Mouse (Mus musculus) lung, embryonic 14.5 days (tissue): ENCODE results near the gene Slc24a3. TPM values are rescaled to one million over a fixed set of nuclear protein-coding genes. Genes with fewer than 3 reads are reported as not detected.

Source experiments
- ATAC-seq: fragments of 200-750 bp; cut with Nextera tagmentation; 2 replicates; pipeline ENCODE4 v1.8.0; 2017; ENCODE audit warnings: mild to moderate bottlenecking, moderate TSS enrichment, moderate library complexity; ENCODE audit not compliant: insufficient read depth
- DNase-seq: peaks from one replicate; pipeline ENCODE4 v3.0.0-alpha.2; 2015
- H3K27ac ChIP-seq: fragments of 300-500 bp; sonication (generic); 2 replicates; pipeline ENCODE4 v1.5.1; 2014; ENCODE audit warnings: low read depth, mild to moderate bottlenecking, moderate library complexity
- H3K27me3 ChIP-seq: fragments of 300-500 bp; sonication (generic); 2 replicates; pipeline ENCODE4 v1.6.1; 2014; ENCODE audit warnings: low read length, control low read depth; ENCODE audit not compliant: insufficient read depth
- H3K36me3 ChIP-seq: fragments of 300-500 bp; sonication (generic); 2 replicates; pipeline ENCODE4 v1.6.1; 2014; ENCODE audit warnings: control low read depth; ENCODE audit not compliant: insufficient read depth
- H3K4me1 ChIP-seq: fragments of 300-500 bp; sonication (generic); 2 replicates; pipeline ENCODE4 v1.6.1; 2014; ENCODE audit warnings: antibody characterized with exemption, control low read depth; ENCODE audit not compliant: insufficient read depth
- H3K4me2 ChIP-seq: fragments of 300-500 bp; sonication (generic); 2 replicates; pipeline ENCODE4 v1.6.1; 2014; ENCODE audit warnings: mild to moderate bottlenecking
- H3K4me3 ChIP-seq: fragments of 300-500 bp; sonication (generic); 2 replicates; pipeline ENCODE4 v1.5.1; 2014; ENCODE audit warnings: low read depth, low read length
- H3K9ac ChIP-seq: fragments of 300-500 bp; sonication (generic); 2 replicates; pipeline ENCODE4 v1.6.1; 2014
- H3K9me3 ChIP-seq: fragments of 300-500 bp; sonication (generic); 2 replicates; pipeline ENCODE4 v1.6.1; 2016; ENCODE audit warnings: low read depth, low read length, control low read depth
- CTCF ChIP-seq: IDR thresholded peaks from 2 replicates; pipeline ENCODE4 v1.5.1; 2016; ENCODE audit warnings: antibody characterized with exemption, low read depth
- WGBS: fragments of 180-500 bp; shearing (Covaris S2); extraction: QIAGEN DNeasy Blood & Tissue Kit; methylation state at CpG from one replicate; pipeline ENCODE4 v1.1.7; 2014; 5-methylcytosine and 5-hydroxymethylcytosine counted together
- polyA plus RNA-seq: library from polyadenylated mRNA; unstranded; fragments of >200 nt; fragmentation: Nextera tagmentation; extraction: Ambion mirVana; gene quantifications from 2 replicates; pipeline ENCODE4 v1.2.1, GENCODE M21; 2014

The Slc24a3 gene
- polyA plus RNA-seq, 1 experiment from 2014 or later, result 4.3 TPM

DNA sequence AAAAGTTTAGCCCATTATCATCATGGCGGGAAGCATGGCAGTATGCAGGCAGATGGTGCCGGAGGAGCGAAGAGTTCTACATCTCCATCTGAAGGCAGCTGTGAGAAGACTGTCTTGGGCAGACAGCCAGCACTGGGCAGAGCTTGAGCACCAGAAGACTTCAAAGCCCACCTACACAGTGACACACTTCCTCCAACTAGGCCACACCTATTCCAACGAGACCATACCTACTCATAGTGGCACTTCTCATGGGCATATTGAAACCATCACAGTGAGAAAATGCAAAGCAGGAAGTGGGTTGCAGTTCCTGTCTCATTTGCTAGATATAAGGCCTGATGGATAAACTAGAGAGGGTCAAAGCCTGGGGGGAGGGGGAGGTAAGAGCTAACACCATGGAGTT lies 29.5 kb downstream of the Slc24a3 start:
- H3K36me3 ChIP-seq, result no peaks in the 10 kb centered on the region
- no peaks in the 10 kb centered on the region for H3K4me1 ChIP-seq
- H3K27ac ChIP-seq, result no peak overlapping the region
- no peaks in the 10 kb centered on the region for H3K27me3 ChIP-seq
- 82% methylated on average over 4 of the region's 4 CpGs for WGBS
- ATAC-seq (no peak; the same call in 1 of the 2 replicates), DNase-seq (no peak)
- no peak for TF ChIP-seq CTCF
- H3K4me3 ChIP-seq, result no peak overlapping the region
- no peak overlapping the region for H3K4me2 ChIP-seq
- H3K9ac ChIP-seq, result no peak overlapping the region
- H3K9me3 ChIP-seq, result no peaks in the 10 kb centered on the region

DNA sequence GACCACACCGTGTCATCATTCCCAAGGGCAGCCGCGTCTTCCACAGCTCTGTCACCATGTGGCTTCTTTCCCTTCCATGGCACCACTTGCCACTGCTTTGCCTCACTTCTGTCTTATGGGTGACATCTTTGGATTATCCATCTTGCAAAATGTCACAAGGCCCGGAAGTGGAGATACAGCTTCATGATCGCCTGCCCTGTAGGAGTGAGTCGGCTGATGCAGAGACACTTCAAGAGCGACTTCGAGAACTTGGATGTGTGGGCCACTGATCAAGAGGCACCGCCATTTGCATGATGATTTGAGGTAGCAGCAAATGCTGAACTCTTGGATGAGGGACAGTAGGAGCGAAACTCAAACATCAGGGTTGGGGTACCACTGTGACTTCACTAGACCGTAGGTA lies 46.0 kb downstream of the Slc24a3 start:
- no peaks in the 10 kb centered on the region for H3K27me3 ChIP-seq
- TF ChIP-seq CTCF, result no peak
- no peak for ATAC-seq
- DNase-seq, result no peak
- H3K4me3 ChIP-seq, result no peak overlapping the region
- H3K9ac ChIP-seq, result no peak overlapping the region
- no peaks in the 10 kb centered on the region for H3K36me3 ChIP-seq
- no peaks in the 10 kb centered on the region for H3K4me1 ChIP-seq
- H3K27ac ChIP-seq, result no peak overlapping the region
- WGBS, result 91% methylated on average over 11 of the region's 11 CpGs
- H3K9me3 ChIP-seq, result no peaks in the 10 kb centered on the region
- no peak overlapping the region for H3K4me2 ChIP-seq

DNA sequence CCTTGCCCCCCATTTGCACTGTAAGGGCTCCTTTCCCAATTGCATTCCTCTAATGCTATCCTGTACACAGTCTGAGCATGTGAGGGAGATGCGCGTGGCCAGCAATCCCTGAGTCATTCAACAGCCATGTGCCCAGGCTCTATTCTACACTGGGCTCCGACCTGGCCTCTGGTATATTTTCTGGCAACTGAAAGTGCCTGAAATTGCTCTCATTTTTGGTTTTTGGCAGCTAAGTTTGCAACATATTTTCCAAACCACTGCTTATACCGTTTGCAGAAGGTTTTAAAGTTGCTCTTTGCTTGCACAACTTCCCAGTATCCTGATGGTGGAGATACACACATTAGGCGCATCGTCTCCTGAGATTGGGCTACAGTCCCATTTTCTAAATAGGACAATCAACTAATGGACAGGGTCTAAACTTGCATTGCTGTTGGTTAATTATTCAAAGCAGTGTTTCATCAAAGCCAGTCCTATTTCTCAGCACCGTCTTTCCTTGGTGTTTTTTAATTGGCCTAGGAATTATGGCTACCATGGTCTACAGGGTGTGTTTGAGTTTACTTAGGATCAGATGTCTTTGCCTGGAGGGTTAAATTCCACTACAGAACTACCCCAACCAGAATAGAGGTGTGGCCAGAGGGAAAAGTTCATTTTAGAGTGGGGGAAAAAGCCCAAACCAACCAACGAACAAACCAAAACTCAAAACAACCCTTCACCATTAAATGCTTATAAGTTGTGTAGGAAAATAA lies 46.7 kb downstream of the Slc24a3 start:
- Histone ChIP-seq H3K27me3 (no peaks in the 10 kb centered on the region), H3K27ac (no peak overlapping the region), H3K4me1 (no peaks in the 10 kb centered on the region), H3K4me2 (no peak overlapping the region), H3K9me3 (no peaks in the 10 kb centered on the region), H3K36me3 (no peaks in the 10 kb centered on the region), H3K9ac (no peak overlapping the region), H3K4me3 (no peak overlapping the region)
- DNase-seq (no peak), ATAC-seq (no peak)
- WGBS, result 84% methylated on average over 8 of the region's 8 CpGs
- no peak for TF ChIP-seq CTCF

DNA sequence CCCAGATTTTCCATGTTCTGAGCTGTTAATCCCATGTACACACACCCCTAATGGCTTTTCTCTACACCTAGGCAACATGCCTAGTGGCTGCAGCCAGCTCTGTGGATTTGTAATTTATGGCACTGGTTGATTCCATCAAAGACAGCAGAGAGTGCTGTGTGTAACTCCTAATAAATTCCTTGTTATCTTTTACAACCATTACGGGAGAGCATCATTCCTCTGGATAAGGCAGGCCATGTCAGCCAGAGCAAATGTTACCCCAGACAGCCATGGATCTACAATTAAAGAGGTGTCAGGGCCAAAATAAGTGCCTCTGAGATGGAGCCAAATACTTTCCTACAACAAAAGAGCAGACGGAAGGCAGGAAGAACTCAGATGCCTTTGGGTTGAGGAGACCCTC lies 49.0 kb downstream of the Slc24a3 start:
- Histone ChIP-seq H3K4me2 (no peak overlapping the region), H3K36me3 (no peaks in the 10 kb centered on the region), H3K4me1 (no peaks in the 10 kb centered on the region), H3K27me3 (no peaks in the 10 kb centered on the region), H3K4me3 (no peak overlapping the region), H3K27ac (no peak overlapping the region), H3K9ac (no peak overlapping the region), H3K9me3 (no peaks in the 10 kb centered on the region)
- 49% methylated on average over 2 of the region's 2 CpGs for WGBS
- ATAC-seq (peak; percentile 79), DNase-seq (peak; percentile 50)
- TF ChIP-seq CTCF, result no peak

DNA sequence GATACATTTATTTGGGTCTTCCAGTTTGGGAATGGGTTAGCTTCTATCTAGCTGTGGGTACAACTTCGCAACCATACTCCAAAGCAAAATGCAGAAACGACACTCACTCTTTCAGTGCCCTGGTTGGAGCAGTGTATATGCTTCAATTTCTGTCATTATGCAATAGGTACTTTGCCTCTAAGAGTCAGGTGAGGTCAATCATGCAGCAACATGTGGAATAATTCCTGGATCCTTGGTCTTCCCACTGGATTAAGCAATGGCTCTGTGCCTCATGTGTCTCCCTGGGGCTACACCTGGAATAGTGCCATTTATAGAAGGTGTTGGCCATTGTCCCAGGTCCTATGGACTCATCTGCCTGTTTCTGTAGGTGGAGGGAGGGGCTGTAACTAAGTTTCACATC lies 49.9 kb downstream of the Slc24a3 start:
- no peak for TF ChIP-seq CTCF
- Histone ChIP-seq H3K36me3 (no peaks in the 10 kb centered on the region), H3K9me3 (no peaks in the 10 kb centered on the region), H3K4me2 (no peak overlapping the region), H3K9ac (no peak overlapping the region), H3K4me1 (no peaks in the 10 kb centered on the region), H3K27me3 (no peaks in the 10 kb centered on the region), H3K27ac (no peak overlapping the region), H3K4me3 (no peak overlapping the region)
- DNase-seq (no peak), ATAC-seq (no peak)
- 95% methylated on average over 2 of the region's 2 CpGs for WGBS

DNA sequence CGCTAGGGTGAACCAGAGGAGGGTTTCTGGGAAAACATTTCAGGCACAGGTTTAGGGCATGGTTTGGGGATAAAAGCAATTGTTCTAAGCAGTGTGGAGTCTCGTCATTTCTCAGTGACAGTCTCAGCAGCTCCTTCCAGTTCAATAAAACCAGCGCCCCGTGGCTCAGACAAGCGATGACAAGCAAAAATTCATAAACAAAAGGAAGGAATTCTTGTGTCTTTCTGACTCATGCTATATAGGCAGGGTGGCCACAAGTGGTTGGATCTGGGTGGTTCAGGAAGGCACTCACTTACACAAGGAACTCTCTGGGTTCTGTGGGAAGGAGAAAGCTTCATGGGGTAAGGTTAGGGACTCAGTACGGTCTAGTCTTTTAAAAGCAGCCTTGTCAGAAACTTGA lies 51.7 kb downstream of the Slc24a3 start:
- Histone ChIP-seq H3K27ac (no peak overlapping the region), H3K9ac (no peak overlapping the region), H3K27me3 (no peaks in the 10 kb centered on the region), H3K36me3 (no peaks in the 10 kb centered on the region), H3K9me3 (no peaks in the 10 kb centered on the region), H3K4me2 (no peak overlapping the region), H3K4me3 (no peak overlapping the region), H3K4me1 (no peaks in the 10 kb centered on the region)
- DNase-seq (no peak), ATAC-seq (no peak)
- TF ChIP-seq CTCF, result no peak
- 70% methylated on average over 6 of the region's 6 CpGs for WGBS

DNA sequence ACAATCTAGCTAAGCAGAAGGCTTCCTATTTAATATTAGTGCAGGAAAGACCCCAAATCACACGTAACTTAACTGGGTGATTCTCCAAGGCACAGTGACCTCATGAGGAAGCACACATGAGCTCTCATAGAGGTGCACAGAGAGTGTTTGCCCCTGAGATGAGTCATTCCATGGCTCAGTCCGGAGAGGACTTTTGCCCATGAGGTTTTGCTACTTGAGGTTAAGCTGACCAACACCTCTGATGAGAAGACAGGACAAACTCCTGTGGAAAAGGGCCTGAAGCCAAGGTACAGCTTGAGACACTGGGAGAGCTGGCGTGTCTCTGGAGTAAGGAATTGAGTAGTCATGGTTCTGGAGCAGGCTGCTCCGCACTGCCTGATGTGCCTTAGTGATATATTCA lies 56.1 kb downstream of the Slc24a3 start:
- H3K27me3 ChIP-seq, result no peaks in the 10 kb centered on the region
- no peak overlapping the region for H3K27ac ChIP-seq
- WGBS, result 86% methylated on average over 4 of the region's 4 CpGs
- H3K9ac ChIP-seq, result no peak overlapping the region
- no peaks in the 10 kb centered on the region for H3K4me1 ChIP-seq
- ATAC-seq (no peak), DNase-seq (no peak)
- no peak for TF ChIP-seq CTCF
- H3K4me3 ChIP-seq, result no peak overlapping the region
- H3K9me3 ChIP-seq, result no peaks in the 10 kb centered on the region
- no peaks in the 10 kb centered on the region for H3K36me3 ChIP-seq
- H3K4me2 ChIP-seq, result no peak overlapping the region
